Mouse (Mus musculus) forebrain, embryonic 11.5 days (tissue): ENCODE measurements around the gene Mkks. TPM values are rescaled to one million over a fixed set of nuclear protein-coding genes. Genes with fewer than 3 reads are reported as not detected.
"Not testable (repeated sequence)": the region's sequence is repeated elsewhere in the genome, so short reads cannot be mapped to it uniquely, and the experiment has no call there.

ENCODE experiments used
- ATAC-seq: fragments of 200-750 bp; cut with Nextera tagmentation; replicated peaks from 2 replicates; pipeline ENCODE4 v1.8.0; 2017; ENCODE audit warnings: moderate TSS enrichment; ENCODE audit not compliant: low FRiP score
- DNase-seq: peaks from one replicate; pipeline ENCODE4 v3.0.0-alpha.2; 2017; ENCODE audit warnings: low spot score
- H3K27ac ChIP-seq: fragments of 300-500 bp; sonication (generic); 2 replicates; pipeline ENCODE4 v1.5.1; 2014; ENCODE audit warnings: low read depth, low read length
- H3K27me3 ChIP-seq: fragments of 300-500 bp; sonication (generic); 2 replicates; pipeline ENCODE4 v1.6.1; 2014; ENCODE audit warnings: mild to moderate bottlenecking, low read length, mixed read lengths; ENCODE audit not compliant: control insufficient read depth, insufficient read depth
- H3K36me3 ChIP-seq: fragments of 300-500 bp; sonication (generic); 2 replicates; pipeline ENCODE4 v1.6.1; 2014; ENCODE audit warnings: mild to moderate bottlenecking, low read length, moderate library complexity, mixed read lengths; ENCODE audit not compliant: control insufficient read depth, insufficient read depth
- H3K4me1 ChIP-seq: fragments of 300-500 bp; sonication (generic); replicated peaks from 2 replicates; pipeline ENCODE4 v1.6.1; 2014; ENCODE audit warnings: low read length, mixed read lengths; ENCODE audit not compliant: control insufficient read depth, insufficient read depth
- H3K4me2 ChIP-seq: fragments of 300-500 bp; sonication (generic); 2 replicates; pipeline ENCODE4 v1.6.1; 2014; ENCODE audit warnings: low read depth, mild to moderate bottlenecking, low read length, moderate library complexity, mixed read lengths; ENCODE audit not compliant: severe bottlenecking
- H3K4me3 ChIP-seq: fragments of 300-500 bp; sonication (generic); 2 replicates; pipeline ENCODE4 v1.5.1; 2014; ENCODE audit warnings: low read depth, low read length
- H3K9ac ChIP-seq: fragments of 300-500 bp; sonication (generic); 2 replicates; pipeline ENCODE4 v1.6.1; 2014; ENCODE audit warnings: low read length
- H3K9me3 ChIP-seq: fragments of 300-500 bp; sonication (generic); 2 replicates; pipeline ENCODE4 v1.6.1; 2016; ENCODE audit warnings: low read length, mixed read lengths; ENCODE audit not compliant: control insufficient read depth
- WGBS: fragments of 180-500 bp; shearing (Covaris S2); extraction: QIAGEN DNeasy Blood & Tissue Kit; methylation state at CpG from one replicate; pipeline ENCODE4 v1.1.7; 2014; 5-methylcytosine and 5-hydroxymethylcytosine counted together
- polyA plus RNA-seq: library from polyadenylated mRNA; unstranded; fragments of >200 nt; fragmentation: Nextera tagmentation; extraction: Ambion mirVana; gene quantifications from 2 replicates; pipeline ENCODE4 v1.2.1, GENCODE M21; 2014

The Mkks gene
- polyA plus RNA-seq, 1 experiment from 2014 or later, result 14.5 TPM

DNA sequence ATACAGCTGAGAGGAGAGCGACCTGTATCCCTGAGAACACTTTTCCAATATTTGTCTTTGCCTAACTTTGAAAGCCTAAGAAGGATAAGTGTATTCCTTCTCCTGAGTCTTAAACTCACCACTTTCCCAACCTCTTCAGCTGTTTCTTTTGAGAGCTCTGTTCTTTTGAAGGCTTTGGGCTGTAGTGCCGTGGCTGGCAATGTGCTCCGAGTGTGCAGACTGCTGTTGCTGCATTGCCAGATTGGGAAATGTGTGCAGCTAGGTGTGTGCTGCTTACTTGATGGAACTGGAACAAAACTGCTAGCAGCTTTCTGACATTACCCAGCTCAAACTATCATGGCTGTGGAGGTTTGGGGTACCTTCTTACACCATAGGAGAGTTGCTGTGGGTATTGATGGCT is 21.8 kb upstream of the Mkks start:
- Histone ChIP-seq H3K4me3 (no peak overlapping the region), H3K9me3 (no peaks in the 10 kb centered on the region), H3K36me3 (no peaks in the 10 kb centered on the region), H3K4me2 (no peak overlapping the region), H3K27ac (no peak overlapping the region), H3K4me1 (peaks cover 2% of the 10 kb centered on the region; the same call in 1 of the 2 replicates), H3K27me3 (no peaks in the 10 kb centered on the region), H3K9ac (no peak overlapping the region)
- 31% methylated on average over 3 of the region's 3 CpGs for WGBS
- DNase-seq (no peak), ATAC-seq (no peak)

DNA sequence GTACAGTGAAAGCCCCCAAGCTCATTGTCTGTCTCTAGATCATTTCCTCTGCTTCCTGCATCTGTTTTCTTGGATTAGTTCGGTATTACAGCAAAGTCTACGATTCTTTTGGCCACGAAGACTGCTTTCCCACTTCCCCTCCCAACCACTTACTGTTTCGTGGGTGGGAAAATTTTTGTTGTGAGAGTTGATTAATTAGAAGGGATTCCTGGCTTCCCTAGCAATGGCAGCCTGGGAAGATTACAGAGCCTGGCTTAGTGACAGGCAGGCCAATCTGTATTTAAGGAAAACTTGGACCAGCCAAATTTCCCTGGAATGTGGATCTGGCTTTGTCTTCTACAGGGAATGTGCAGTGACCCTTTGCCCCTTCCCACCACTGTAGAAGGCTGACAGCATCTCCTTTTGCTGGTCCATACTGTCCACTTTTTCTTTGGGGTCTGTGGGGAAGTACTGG is 20.8 kb upstream of the Mkks start:
- H3K27me3 ChIP-seq, result no peaks in the 10 kb centered on the region
- H3K9ac ChIP-seq, result no peak overlapping the region
- H3K36me3 ChIP-seq, result no peaks in the 10 kb centered on the region
- no peaks in the 10 kb centered on the region for H3K9me3 ChIP-seq
- no peak overlapping the region for H3K4me3 ChIP-seq
- ATAC-seq (peak; percentile 45), DNase-seq (no peak)
- WGBS, result 13% methylated on average over 4 of the region's 4 CpGs
- H3K4me2 ChIP-seq, result no peak overlapping the region
- H3K4me1 ChIP-seq, result peaks cover 2% of the 10 kb centered on the region; the same call in 1 of the 2 replicates
- H3K27ac ChIP-seq, result no peak overlapping the region

DNA sequence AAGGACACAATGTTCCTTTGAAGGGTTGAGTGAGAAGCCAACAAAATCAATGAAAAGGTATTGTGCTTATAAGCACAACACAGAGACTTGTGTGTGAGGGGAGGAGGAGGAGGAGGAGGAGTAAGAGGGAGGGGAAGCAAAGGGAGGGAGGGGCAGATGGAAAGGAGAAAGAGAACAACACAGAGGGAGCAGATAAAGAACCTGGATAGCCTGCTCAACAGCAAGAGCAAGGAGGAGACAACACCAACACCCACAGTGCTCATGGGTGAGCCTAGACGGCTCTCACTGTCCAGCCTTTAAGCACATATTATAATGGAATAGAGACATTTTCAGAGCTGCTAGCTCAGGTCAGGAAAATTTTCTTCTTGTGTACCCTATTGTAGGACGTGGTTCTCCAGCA is 18.1 kb upstream of the Mkks start:
- Histone ChIP-seq H3K4me3 (no peak overlapping the region), H3K27ac (no peak overlapping the region), H3K27me3 (no peaks in the 10 kb centered on the region), H3K4me1 (peaks cover 2% of the 10 kb centered on the region; the same call in 1 of the 2 replicates), H3K9me3 (no peaks in the 10 kb centered on the region), H3K4me2 (no peak overlapping the region), H3K9ac (no peak overlapping the region), H3K36me3 (peaks cover 3% of the 10 kb centered on the region; the same call in 1 of the 2 replicates)
- DNase-seq (no peak), ATAC-seq (no peak)
- 53% methylated on average over 2 of the region's 2 CpGs for WGBS

DNA sequence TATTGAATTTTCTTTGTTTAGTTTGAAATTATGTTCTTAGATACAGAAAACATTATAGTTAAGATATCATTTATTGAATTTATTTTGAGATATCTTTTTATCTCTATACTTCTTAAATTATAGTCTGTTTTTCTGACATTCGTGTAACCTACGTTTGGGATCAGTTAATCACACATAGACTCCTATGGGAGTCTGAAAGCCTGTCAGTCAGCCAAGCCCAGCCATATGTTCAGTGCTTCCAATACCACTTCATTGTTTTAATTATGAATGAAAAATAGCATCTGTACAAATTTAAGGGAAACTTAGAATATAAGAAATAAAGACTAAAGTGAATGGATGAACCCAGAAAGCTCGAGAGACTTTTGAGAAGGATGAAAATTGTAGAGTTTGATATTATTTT is 17.4 kb upstream of the Mkks start:
- no peak overlapping the region for H3K4me2 ChIP-seq
- 73% methylated on average over 3 of the region's 3 CpGs for WGBS
- H3K4me1 ChIP-seq, result peaks cover 2% of the 10 kb centered on the region; the same call in 1 of the 2 replicates
- no peak overlapping the region for H3K9ac ChIP-seq
- ATAC-seq, result no peak
- H3K27ac ChIP-seq, result no peak overlapping the region
- no peaks in the 10 kb centered on the region for H3K27me3 ChIP-seq
- no peak for DNase-seq
- no peak overlapping the region for H3K4me3 ChIP-seq
- H3K9me3 ChIP-seq, result no peaks in the 10 kb centered on the region
- peaks cover 3% of the 10 kb centered on the region; the same call in 1 of the 2 replicates for H3K36me3 ChIP-seq

DNA sequence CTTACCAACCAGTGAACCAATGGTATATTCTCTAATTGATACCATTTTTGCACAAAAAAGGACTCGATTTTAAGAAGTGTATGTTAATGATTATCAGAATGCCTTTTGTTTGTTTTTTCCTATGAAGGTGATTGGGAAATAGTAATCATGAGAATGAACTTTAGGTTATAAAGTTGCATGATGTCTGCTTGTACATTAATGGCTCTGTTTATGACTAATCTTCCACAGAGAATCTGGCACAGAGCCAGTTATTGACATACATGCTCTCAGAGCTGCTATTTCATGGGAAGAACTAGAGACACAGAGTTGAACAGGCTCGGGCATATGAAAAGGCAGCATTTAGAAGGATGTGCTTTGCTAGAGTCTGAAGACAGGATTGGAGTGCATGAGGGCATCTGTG is 4.9 kb upstream of the Mkks start:
- Histone ChIP-seq H3K4me2 (no peak overlapping the region), H3K9me3 (no peaks in the 10 kb centered on the region), H3K36me3 (no peaks in the 10 kb centered on the region), H3K4me3 (no peak overlapping the region), H3K27ac (no peak overlapping the region), H3K9ac (no peak overlapping the region), H3K27me3 (no peaks in the 10 kb centered on the region), H3K4me1 (0 out of 2 replicates have a peak, but pooled peaks cover 2% of the 10 kb centered on the region)
- ATAC-seq (no peak), DNase-seq (no peak)
- WGBS, result 88% methylated on average over 2 of the region's 2 CpGs

DNA sequence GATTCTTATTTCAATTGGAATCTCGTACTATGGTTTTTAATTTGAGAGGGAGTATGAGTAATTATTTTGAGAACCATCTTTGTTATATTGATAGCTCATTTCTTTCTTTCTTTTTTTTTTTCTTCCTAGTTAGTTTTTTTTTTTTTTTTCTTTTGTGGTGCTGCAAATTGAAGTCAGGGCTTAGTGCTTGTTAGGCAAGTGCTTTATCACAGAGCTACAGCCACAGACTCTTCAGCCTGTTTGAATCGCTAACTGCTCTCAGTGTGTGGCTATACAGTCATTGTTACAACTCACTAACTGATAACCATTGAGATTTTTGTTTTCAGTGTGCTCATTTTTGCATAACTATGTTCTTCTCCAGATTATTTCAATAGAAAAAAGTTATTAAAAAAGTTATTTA is 3.3 kb upstream of the Mkks start:
- Histone ChIP-seq H3K27me3 (no peaks in the 10 kb centered on the region), H3K4me3 (no peak overlapping the region), H3K9me3 (no peaks in the 10 kb centered on the region), H3K27ac (no peak overlapping the region), H3K36me3 (no peaks in the 10 kb centered on the region), H3K4me1 (0 out of 2 replicates have a peak, but pooled peaks cover 2% of the 10 kb centered on the region), H3K9ac (no peak overlapping the region), H3K4me2 (no peak overlapping the region)
- ATAC-seq, result no peak
- no peak for DNase-seq
- 23% methylated on average over 2 of the region's 2 CpGs for WGBS

DNA sequence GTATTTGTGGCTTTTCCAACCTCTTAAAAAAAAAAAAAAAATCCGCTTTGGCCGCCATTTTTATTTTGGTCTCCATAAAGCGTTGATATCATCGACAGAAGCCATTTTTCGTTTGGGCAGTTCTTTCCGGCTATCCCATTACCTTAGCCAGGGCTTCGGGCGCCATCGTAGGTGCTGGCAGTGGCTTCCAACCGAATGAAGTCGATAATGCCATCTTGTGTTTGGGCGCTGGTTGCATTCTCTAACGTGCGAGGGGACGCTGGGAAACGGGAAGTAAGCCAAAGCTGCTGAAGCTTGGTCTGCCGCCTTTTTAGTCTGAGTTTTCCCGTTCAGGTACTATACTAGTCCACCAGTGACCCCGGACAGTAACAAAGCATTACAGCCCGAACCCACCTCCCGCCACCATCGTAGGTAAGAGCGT is 772 bp upstream of the Mkks start:
- Histone ChIP-seq H3K36me3 (no peaks in the 10 kb centered on the region), H3K4me3 (peak overlapping the region; percentile 72), H3K4me1 (0 out of 2 replicates have a peak, but pooled peaks cover 2% of the 10 kb centered on the region), H3K4me2 (peak overlapping the region; percentile 43; the same call in 1 of the 2 replicates), H3K27me3 (no peaks in the 10 kb centered on the region), H3K9me3 (no peaks in the 10 kb centered on the region), H3K27ac (peak overlapping the region; percentile 50; the same call in 1 of the 2 replicates), H3K9ac (peak overlapping the region; percentile 72)
- peak; percentile 93 for DNase-seq
- ATAC-seq, result peak; percentile 76
- WGBS, result under 1% methylated on average over 23 of the region's 23 CpGs

DNA sequence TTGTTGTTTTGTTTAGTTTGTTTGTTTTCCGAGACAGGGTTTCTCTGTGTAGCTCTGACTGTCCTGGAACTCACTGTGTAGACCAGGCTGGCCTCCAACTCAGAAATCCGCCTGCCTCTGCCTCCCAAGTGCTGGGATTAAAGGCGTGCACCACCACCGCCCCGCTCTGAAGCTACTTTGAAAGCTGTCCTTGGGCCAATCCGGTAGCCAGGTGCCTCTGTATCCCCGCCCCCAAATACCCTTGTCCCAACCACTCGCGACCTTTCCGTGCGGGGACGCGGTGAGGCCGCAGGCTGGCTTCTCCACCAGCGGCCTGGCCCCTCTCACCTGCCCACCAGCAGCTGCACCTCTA is 497 bp downstream of the Mkks start:
- peak overlapping the region; percentile 42; the same call in 1 of the 2 replicates for H3K4me2 ChIP-seq
- ATAC-seq, result peak; percentile 70
- H3K9me3 ChIP-seq, H3K36me3 ChIP-seq, H3K27me3 ChIP-seq, DNase-seq, H3K4me1 ChIP-seq: not testable (repeated sequence)
- H3K9ac ChIP-seq, result peak overlapping the region; percentile 71
- WGBS, result 6% methylated on average over 15 of the region's 15 CpGs
- H3K27ac ChIP-seq, result peak overlapping the region; percentile 79
- H3K4me3 ChIP-seq, result peak overlapping the region; percentile 72

DNA sequence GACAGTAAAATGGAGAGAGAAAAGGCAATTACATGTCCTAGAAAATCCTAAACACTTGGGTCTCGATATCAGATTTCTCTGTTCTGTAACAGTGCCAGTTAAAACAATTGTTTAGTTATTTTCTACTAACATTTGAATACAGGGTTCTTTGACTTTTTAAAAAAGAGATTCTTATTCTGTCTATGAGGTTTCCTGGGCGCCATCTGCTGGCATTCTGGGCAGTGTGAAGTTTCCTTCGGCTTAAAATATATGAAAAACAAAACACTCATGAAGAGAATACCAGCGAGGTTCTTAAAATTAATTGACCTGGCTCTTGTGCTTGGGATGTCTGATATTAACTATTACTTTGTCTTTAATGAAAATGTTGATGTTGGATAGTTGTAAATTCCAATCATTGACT is 4.3 kb downstream of the Mkks start:
- Histone ChIP-seq H3K27ac (no peak overlapping the region), H3K4me3 (no peak overlapping the region), H3K4me1 (no peaks in the 10 kb centered on the region), H3K27me3 (no peaks in the 10 kb centered on the region), H3K36me3 (no peaks in the 10 kb centered on the region; the same call in 1 of the 2 replicates), H3K4me2 (no peak overlapping the region), H3K9me3 (no peaks in the 10 kb centered on the region), H3K9ac (no peak overlapping the region)
- WGBS, result 69% methylated on average over 4 of the region's 4 CpGs
- ATAC-seq (no peak), DNase-seq (no peak)
